19 mouse cellular contexts compared by ENCODE assay signal in the genomic region with DNA sequence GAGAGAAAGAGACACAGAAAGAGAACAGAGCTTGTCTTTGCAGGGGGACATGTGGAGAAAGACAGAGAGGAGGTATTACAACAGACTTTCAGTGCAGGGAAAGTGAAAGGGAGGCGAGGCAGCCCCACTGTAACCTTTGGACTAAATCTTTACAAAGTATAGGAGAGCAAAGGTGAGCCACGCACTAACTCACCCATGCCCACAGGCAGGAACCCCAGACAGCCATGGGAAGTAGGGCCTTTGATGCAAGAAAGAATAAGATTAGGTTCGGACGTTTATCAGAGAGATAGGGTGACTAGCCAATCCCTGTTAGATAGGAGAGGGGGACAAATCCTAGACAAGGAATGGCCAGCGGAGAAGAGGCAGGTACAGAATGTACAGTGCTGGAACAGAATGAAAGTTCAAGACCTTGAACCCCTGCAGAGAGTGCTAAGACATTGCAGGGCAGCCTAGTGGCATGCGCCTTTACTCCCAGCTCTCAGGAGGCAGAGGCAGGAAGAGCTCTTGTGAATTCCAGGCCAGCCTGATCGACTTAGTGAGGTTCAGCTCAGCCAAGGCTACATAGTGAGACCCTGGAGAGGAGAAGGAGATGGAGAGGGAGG. TPM values are rescaled to one million over a fixed set of nuclear protein-coding genes. Genes with fewer than 3 reads are reported as not detected.
A peak's percentile ranks its signal among the peaks of the same experiment; 100 is the strongest.
DNase-seq lines count a peak whose midpoint lies in the region; ATAC-seq and TF ChIP-seq lines count a peak whose summit lies in the region.
"Had no signal": no experiment of that assay in that cellular context is flagged by ENCODE, and none has a peak within 500 bp of the region (broad histone marks: within the 10 kb centered on the region; RNA-seq: fewer than 3 reads in every experiment).

No protein-coding gene starts in this region.

- no peak overlapping the region for H3K4me2 ChIP-seq in hindbrain, embryonic 12.5 days (replicated peaks)
- no peak overlapping the region for H3K4me2 ChIP-seq in hindbrain, embryonic 16.5 days (ENCODE audit: low read length)
- no peak overlapping the region for H3K4me2 ChIP-seq in stomach, embryonic 14.5 days (replicated peaks; ENCODE audit: low read depth, low read length)
- H3K4me2 ChIP-seq: heart, embryonic 11.5 days had no signal

- H3K9ac ChIP-seq in hindbrain, embryonic 12.5 days = no peak overlapping the region
- H3K9ac ChIP-seq in hindbrain, embryonic 16.5 days (ENCODE audit: low read depth, low read length) = no peak overlapping the region
- peak overlapping the region; percentile 53 for H3K9ac ChIP-seq in liver, adult 2 months (ENCODE audit: low read depth, low read length)
- no peak overlapping the region for H3K9ac ChIP-seq in stomach, embryonic 14.5 days (replicated peaks; ENCODE audit: low read depth, low read length)
- H3K9ac ChIP-seq: forebrain, postnatal 0 days had no signal

- 82% methylated on average over 7 of the region's 7 CpGs for WGBS in hindbrain, embryonic 12.5 days
- WGBS in hindbrain, embryonic 16.5 days = 83% methylated on average over 7 of the region's 7 CpGs
- 31% methylated on average over 7 of the region's 7 CpGs for WGBS in liver, adult 2 months
- WGBS in stomach, embryonic 14.5 days = 81% methylated on average over 7 of the region's 7 CpGs
- WGBS in lung, adult 2 months = 78% methylated on average over 7 of the region's 7 CpGs

- DNase-seq in adipocyte (ENCODE audit: low spot score) = peak; percentile 34
- peak; percentile 84 for DNase-seq in liver, adult 2 months (ENCODE audit: extremely low read depth, low read depth, low spot score)
- no peak for DNase-seq in left cerebral cortex, adult 2 months (ENCODE audit: extremely low spot score in 1 of 2, low spot score in 2 of 2)
- DNase-seq in lung, adult 2 months = no peak
- DNase-seq: cerebellum, adult 11 months; forebrain, postnatal 0 days; heart, postnatal 4 days; lung, postnatal 10 days; thymus, postnatal 36 days had no signal

- TF ChIP-seq POLR2A in liver, adult 2 months (IDR thresholded peaks at IDR 0.05; ENCODE audit: extremely low read depth, insufficient read depth, low read length) = no peak
- TF ChIP-seq POLR2A in lung, adult 2 months (IDR thresholded peaks at IDR 0.05; ENCODE audit: borderline replicate concordance, extremely low read depth, low read depth, low read length) = no peak

- peak; percentile 66 for ATAC-seq in hindbrain, embryonic 12.5 days (ENCODE audit: low FRiP score)
- no peak for ATAC-seq in hindbrain, embryonic 16.5 days
- peak; percentile 70 for ATAC-seq in stomach, embryonic 14.5 days (ENCODE audit: insufficient number of reproducible peaks, insufficient read depth, low FRiP score, low read depth)
- ATAC-seq: forebrain, postnatal 0 days had no signal

- H3K4me3 ChIP-seq in hindbrain, embryonic 12.5 days = no peak overlapping the region
- no peak overlapping the region for H3K4me3 ChIP-seq in hindbrain, embryonic 16.5 days (ENCODE audit: low read length)
- H3K4me3 ChIP-seq in liver, adult 2 months (ENCODE audit: insufficient read depth, low read depth, low read length) = no peak overlapping the region
- H3K4me3 ChIP-seq in stomach, embryonic 14.5 days (ENCODE audit: low read depth, low read length) = no peak overlapping the region
- no peak overlapping the region for H3K4me3 ChIP-seq in left cerebral cortex, adult 2 months
- H3K4me3 ChIP-seq in lung, adult 2 months (replicated peaks; ENCODE audit: extremely low read depth, low read depth, low read length) = no peak overlapping the region

- TF ChIP-seq CTCF in liver, adult 2 months (IDR thresholded peaks at IDR 0.05; ENCODE audit: low read depth, low read length) = no peak
- TF ChIP-seq CTCF in left cerebral cortex, adult 2 months (IDR thresholded peaks at IDR 0.05) = no peak
- no peak for TF ChIP-seq CTCF in lung, adult 2 months (IDR thresholded peaks at IDR 0.05; ENCODE audit: insufficient read depth, low read length)

- no peaks in the 10 kb centered on the region for H3K9me3 ChIP-seq in hindbrain, embryonic 12.5 days (replicated peaks)
- no peaks in the 10 kb centered on the region for H3K9me3 ChIP-seq in hindbrain, embryonic 16.5 days (ENCODE audit: control insufficient read depth, low read length)
- H3K9me3 ChIP-seq in stomach, embryonic 14.5 days (ENCODE audit: control insufficient read depth, low read depth, low read length) = no peaks in the 10 kb centered on the region
- H3K9me3 ChIP-seq: G1E had no signal

- H3K27me3 ChIP-seq in hindbrain, embryonic 12.5 days = no peaks in the 10 kb centered on the region
- no peaks in the 10 kb centered on the region for H3K27me3 ChIP-seq in hindbrain, embryonic 16.5 days (replicated peaks; ENCODE audit: control insufficient read depth, insufficient read depth, low read length)
- H3K27me3 ChIP-seq in liver, adult 2 months (ENCODE audit: control insufficient read depth, insufficient read depth, low read length) = no peaks in the 10 kb centered on the region
- H3K27me3 ChIP-seq in stomach, embryonic 14.5 days (ENCODE audit: control insufficient read depth, insufficient read depth, low read length) = no peaks in the 10 kb centered on the region

- peaks cover 7% of the 10 kb centered on the region; the same call in 1 of the 2 replicates for H3K4me1 ChIP-seq in hindbrain, embryonic 12.5 days
- H3K4me1 ChIP-seq in hindbrain, embryonic 16.5 days (ENCODE audit: control insufficient read depth, insufficient read depth, low read depth, low read length) = no peaks in the 10 kb centered on the region
- peaks cover 43% of the 10 kb centered on the region for H3K4me1 ChIP-seq in liver, adult 2 months (ENCODE audit: control insufficient read depth, insufficient read depth, low read length)
- peaks cover 9% of the 10 kb centered on the region; the same call in 1 of the 2 replicates for H3K4me1 ChIP-seq in stomach, embryonic 14.5 days (ENCODE audit: control insufficient read depth, insufficient read depth, low read length)
- H3K4me1 ChIP-seq in lung, adult 2 months (ENCODE audit: control insufficient read depth, insufficient read depth, low read length) = no peaks in the 10 kb centered on the region

- peaks cover 17% of the 10 kb centered on the region for H3K79me2 ChIP-seq in liver, adult 2 months (ENCODE audit: control insufficient read depth, insufficient read depth, low read length)

- no peaks in the 10 kb centered on the region for H3K36me3 ChIP-seq in hindbrain, embryonic 12.5 days
- no peaks in the 10 kb centered on the region for H3K36me3 ChIP-seq in hindbrain, embryonic 16.5 days (ENCODE audit: control insufficient read depth, insufficient read depth, low read length)
- H3K36me3 ChIP-seq in liver, adult 2 months (ENCODE audit: control insufficient read depth, insufficient read depth, low read length) = peaks cover 5% of the 10 kb centered on the region; the same call in 1 of the 2 replicates
- H3K36me3 ChIP-seq in stomach, embryonic 14.5 days (ENCODE audit: control insufficient read depth, insufficient read depth, low read length) = no peaks in the 10 kb centered on the region
- H3K36me3 ChIP-seq: G1E had no signal

- intact Hi-C loops in left cerebral cortex, adult 2 months (cut with DNase I) = no loop called here

- 0 out of 2 replicates have a peak overlapping the region, but pooled peaks have one; percentile 30 for H3K27ac ChIP-seq in hindbrain, embryonic 12.5 days
- H3K27ac ChIP-seq in hindbrain, embryonic 16.5 days (ENCODE audit: low read depth, low read length) = no peak overlapping the region
- H3K27ac ChIP-seq in liver, adult 2 months (replicated peaks; ENCODE audit: insufficient read depth, low read depth, low read length) = peak overlapping the region; percentile 78
- H3K27ac ChIP-seq in stomach, embryonic 14.5 days (ENCODE audit: low read length) = peak overlapping the region; percentile 10; the same call in 1 of the 2 replicates
- H3K27ac ChIP-seq in left cerebral cortex, adult 2 months = no peak overlapping the region

RNA-seq across cellular contexts. Expression of a gene that starts 12.0 kb away (rescaled TPM):
- not detected in 2 replicates for polyA plus RNA-seq in hindbrain, embryonic 12.5 days (2016; fragmentation: Nextera tagmentation; extraction: Ambion mirVana)
- polyA plus RNA-seq in hindbrain, embryonic 16.5 days (2015; fragmentation: Nextera tagmentation; extraction: Ambion mirVana) = not detected in 2 replicates
- total RNA-seq in liver, adult 2 months (2014; rRNA removed) = 72.3 TPM in 2 replicates
- 45.8 and 53.6 TPM in 2 replicates for polyA plus RNA-seq in liver, adult 2 months (2012; rRNA removed)
- 2.6 and 4.1 TPM in 2 replicates for polyA plus RNA-seq in stomach, embryonic 14.5 days (2014; fragmentation: Nextera tagmentation; extraction: Ambion mirVana)
- not detected for total RNA-seq in left cerebral cortex, adult 2 months (2021)
- polyA plus RNA-seq in lung, adult 2 months (2012; rRNA removed) = 0.63 and 0.66 TPM in 2 replicates
- total RNA-seq: forebrain, postnatal 0 days; G1E; gastrocnemius, adult 8-10 months; heart, postnatal 4 days; layer of hippocampus, postnatal 25 days; megakaryocyte-erythroid progenitor cell, adult 5-6 weeks had no signal
- polyA plus RNA-seq: C2C12; forebrain, postnatal 0 days; G1E; limb, embryonic 11.5 days had no signal

RNA-seq across cellular contexts. Expression of a gene that starts 59.3 kb away (rescaled TPM):
- 1.2 and 1.3 TPM in 2 replicates for polyA plus RNA-seq in hindbrain, embryonic 12.5 days (2016; fragmentation: Nextera tagmentation; extraction: Ambion mirVana)
- polyA plus RNA-seq in hindbrain, embryonic 16.5 days (2015; fragmentation: Nextera tagmentation; extraction: Ambion mirVana) = 1.6 and 1.7 TPM in 2 replicates
- total RNA-seq in liver, adult 2 months (2014; rRNA removed) = not detected in 2 replicates
- not detected in 2 replicates for polyA plus RNA-seq in liver, adult 2 months (2012; rRNA removed)
- polyA plus RNA-seq in stomach, embryonic 14.5 days (2014; fragmentation: Nextera tagmentation; extraction: Ambion mirVana) = 0.18 TPM in 1 of 2 replicates, not detected in the other
- total RNA-seq in left cerebral cortex, adult 2 months (2021) = 1 to 10 TPM; 1.2 to 1.6 TPM
- 1.7 and 2.5 TPM in 2 replicates for polyA plus RNA-seq in lung, adult 2 months (2012; rRNA removed)
- total RNA-seq: gastrocnemius, adult 8-10 months had no signal
- polyA plus RNA-seq: G1E had no signal

Comparison
In these comparisons a context has a peak if more than half of its experiments do, and no peak if none do; other contexts are left out.
1. H3K27ac ChIP-seq: peak in hindbrain, embryonic 12.5 days (single experiment), liver, adult 2 months (single experiment) and stomach, embryonic 14.5 days (single experiment); none in hindbrain, embryonic 16.5 days (single experiment) and left cerebral cortex, adult 2 months (single experiment).
2. DNase-seq: peak in adipocyte (single experiment) and liver, adult 2 months (single experiment); none in left cerebral cortex, adult 2 months (0 of 2) and lung, adult 2 months (single experiment).